Mouse (Mus musculus): Measurements from ENCODE around the gene Gss. TPM values are rescaled to one million over a fixed set of nuclear protein-coding genes. Genes with fewer than 3 reads are reported as not detected.

The Gss gene
- polyA plus RNA-seq, 1 experiment from 2014 or later, result 18.1 TPM

DNA sequence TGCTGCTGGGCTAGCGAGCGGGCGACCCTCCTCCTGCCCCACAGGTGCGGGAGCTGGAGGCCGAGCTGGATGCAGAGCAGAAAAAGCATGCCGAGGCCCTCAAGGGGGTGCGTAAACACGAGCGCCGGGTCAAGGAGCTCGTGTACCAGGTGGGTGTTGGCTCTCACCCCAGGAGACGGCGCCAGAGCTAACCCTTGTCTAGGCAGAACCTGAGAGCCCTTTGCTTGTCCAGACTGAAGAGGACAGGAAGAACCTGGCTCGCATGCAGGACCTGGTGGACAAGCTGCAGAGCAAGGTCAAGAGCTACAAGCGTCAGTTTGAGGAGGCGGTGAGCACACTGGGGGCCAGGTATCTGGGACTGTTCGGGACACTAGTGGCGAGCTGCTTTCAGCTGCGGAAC is 40.5 kb upstream of the Gss start:
- H3K4me2 ChIP-seq (ENCODE audit: low read depth, low read length, severe bottlenecking), result no peak overlapping the region
- H3K9me3 ChIP-seq (ENCODE audit: control insufficient read depth, low read length), result no peaks in the 10 kb centered on the region
- H3K4me3 ChIP-seq (ENCODE audit: low read depth, low read length), result no peak overlapping the region
- WGBS, result 69% methylated on average over 19 of the region's 19 CpGs
- H3K27ac ChIP-seq (ENCODE audit: low read depth, low read length), result no peak overlapping the region
- H3K9ac ChIP-seq (ENCODE audit: low read length), result no peak overlapping the region
- no peak for ATAC-seq (replicated peaks; ENCODE audit: low FRiP score)
- no peaks in the 10 kb centered on the region; the same call in 1 of the 2 replicates for H3K36me3 ChIP-seq (ENCODE audit: control insufficient read depth, insufficient read depth, low read length)
- H3K4me1 ChIP-seq (replicated peaks; ENCODE audit: control insufficient read depth, insufficient read depth, low read length), result peaks cover 4% of the 10 kb centered on the region; the same call in 1 of the 2 replicates
- H3K27me3 ChIP-seq (ENCODE audit: control insufficient read depth, insufficient read depth, low read length), result peaks cover 47% of the 10 kb centered on the region
- no peak for DNase-seq (ENCODE audit: low spot score)

DNA sequence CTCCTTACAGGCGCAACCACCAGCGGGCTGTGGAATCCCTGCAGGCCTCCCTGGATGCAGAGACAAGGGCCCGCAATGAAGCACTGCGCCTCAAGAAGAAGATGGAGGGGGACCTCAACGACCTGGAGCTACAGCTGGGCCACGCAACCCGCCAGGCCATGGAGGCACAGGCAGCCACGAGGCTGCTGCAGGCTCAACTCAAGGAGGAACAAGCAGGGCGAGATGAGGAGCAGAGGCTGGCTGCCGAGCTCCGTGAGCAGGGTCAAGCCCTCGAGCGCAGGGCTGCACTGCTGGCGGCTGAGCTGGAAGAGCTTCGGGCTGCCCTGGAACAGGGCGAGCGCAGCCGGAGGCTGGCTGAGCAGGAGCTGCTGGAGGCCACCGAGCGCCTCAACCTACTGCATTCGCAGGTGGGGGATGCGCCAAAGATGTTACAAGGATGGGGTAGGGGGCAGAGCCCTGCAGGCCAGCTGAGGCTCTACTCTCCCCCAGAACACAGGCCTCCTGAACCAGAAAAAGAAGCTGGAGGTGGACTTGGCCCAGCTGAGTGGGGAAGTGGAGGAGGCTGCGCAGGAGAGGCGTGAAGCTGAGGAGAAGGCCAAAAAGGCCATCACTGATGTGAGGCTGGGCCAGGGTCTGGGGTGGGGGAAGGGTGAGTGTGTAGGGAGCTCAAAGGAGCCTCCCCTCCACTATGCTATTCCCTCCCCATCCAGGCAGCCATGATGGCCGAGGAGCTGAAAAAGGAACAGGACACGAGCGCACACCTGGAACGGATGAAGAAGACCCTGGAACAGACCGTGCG is 39.7 kb upstream of the Gss start:
- ATAC-seq (replicated peaks; ENCODE audit: low FRiP score) (no peak), DNase-seq (ENCODE audit: low spot score) (no peak)
- Histone ChIP-seq H3K9ac (ENCODE audit: low read length) (no peak overlapping the region), H3K4me2 (ENCODE audit: low read depth, low read length, severe bottlenecking) (no peak overlapping the region), H3K4me1 (replicated peaks; ENCODE audit: control insufficient read depth, insufficient read depth, low read length) (peaks cover 4% of the 10 kb centered on the region; the same call in 1 of the 2 replicates), H3K4me3 (ENCODE audit: low read depth, low read length) (no peak overlapping the region), H3K27ac (ENCODE audit: low read depth, low read length) (no peak overlapping the region), H3K9me3 (ENCODE audit: control insufficient read depth, low read length) (no peaks in the 10 kb centered on the region), H3K27me3 (ENCODE audit: control insufficient read depth, insufficient read depth, low read length) (peaks cover 55% of the 10 kb centered on the region), H3K36me3 (ENCODE audit: control insufficient read depth, insufficient read depth, low read length) (no peaks in the 10 kb centered on the region; the same call in 1 of the 2 replicates)
- WGBS, result 67% methylated on average over 30 of the region's 30 CpGs

DNA sequence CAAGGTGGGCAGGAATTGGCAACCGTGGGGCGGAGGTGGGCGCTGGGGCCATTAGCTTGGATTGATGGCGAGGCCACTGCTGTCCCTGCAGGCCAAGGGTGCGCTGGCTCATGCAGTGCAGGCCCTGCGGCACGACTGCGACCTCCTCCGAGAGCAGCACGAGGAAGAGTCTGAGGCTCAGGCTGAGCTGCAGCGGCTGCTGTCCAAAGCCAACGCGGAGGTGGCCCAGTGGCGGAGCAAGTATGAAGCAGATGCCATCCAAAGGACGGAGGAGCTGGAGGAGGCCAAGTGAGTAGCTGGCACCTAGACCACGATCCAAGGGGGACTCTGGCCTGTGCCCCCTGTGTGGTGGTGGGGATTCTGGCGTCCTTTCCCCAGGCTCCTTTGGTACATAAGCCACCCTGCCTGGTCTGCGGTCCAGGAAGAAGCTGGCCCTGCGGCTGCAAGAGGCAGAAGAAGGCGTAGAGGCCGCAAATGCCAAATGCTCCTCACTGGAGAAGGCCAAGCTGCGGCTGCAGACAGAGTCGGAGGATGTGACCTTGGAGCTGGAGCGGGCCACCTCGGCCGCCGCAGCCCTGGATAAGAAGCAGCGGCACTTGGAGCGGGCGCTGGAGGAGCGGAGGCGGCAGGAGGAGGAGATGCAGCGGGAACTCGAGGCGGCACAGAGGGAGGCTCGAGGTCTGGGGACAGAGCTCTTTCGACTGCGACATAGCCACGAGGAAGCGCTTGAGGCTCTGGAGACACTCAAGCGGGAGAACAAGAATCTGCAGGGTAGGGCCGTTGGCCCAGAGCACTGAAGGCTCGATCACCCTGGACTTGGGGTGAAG is 38.2 kb upstream of the Gss start:
- no peaks in the 10 kb centered on the region for H3K9me3 ChIP-seq (ENCODE audit: control insufficient read depth, low read length)
- no peak overlapping the region for H3K4me3 ChIP-seq (ENCODE audit: low read depth, low read length)
- ATAC-seq (replicated peaks; ENCODE audit: low FRiP score) (no peak), DNase-seq (ENCODE audit: low spot score) (no peak)
- no peaks in the 10 kb centered on the region; the same call in 1 of the 2 replicates for H3K36me3 ChIP-seq (ENCODE audit: control insufficient read depth, insufficient read depth, low read length)
- H3K27me3 ChIP-seq (ENCODE audit: control insufficient read depth, insufficient read depth, low read length), result peaks cover 57% of the 10 kb centered on the region
- WGBS, result 14% methylated on average over 43 of the region's 43 CpGs
- H3K4me2 ChIP-seq (ENCODE audit: low read depth, low read length, severe bottlenecking), result no peak overlapping the region
- H3K9ac ChIP-seq (ENCODE audit: low read length), result no peak overlapping the region
- no peak overlapping the region for H3K27ac ChIP-seq (ENCODE audit: low read depth, low read length)
- H3K4me1 ChIP-seq (replicated peaks; ENCODE audit: control insufficient read depth, insufficient read depth, low read length), result peaks cover 4% of the 10 kb centered on the region; the same call in 1 of the 2 replicates

DNA sequence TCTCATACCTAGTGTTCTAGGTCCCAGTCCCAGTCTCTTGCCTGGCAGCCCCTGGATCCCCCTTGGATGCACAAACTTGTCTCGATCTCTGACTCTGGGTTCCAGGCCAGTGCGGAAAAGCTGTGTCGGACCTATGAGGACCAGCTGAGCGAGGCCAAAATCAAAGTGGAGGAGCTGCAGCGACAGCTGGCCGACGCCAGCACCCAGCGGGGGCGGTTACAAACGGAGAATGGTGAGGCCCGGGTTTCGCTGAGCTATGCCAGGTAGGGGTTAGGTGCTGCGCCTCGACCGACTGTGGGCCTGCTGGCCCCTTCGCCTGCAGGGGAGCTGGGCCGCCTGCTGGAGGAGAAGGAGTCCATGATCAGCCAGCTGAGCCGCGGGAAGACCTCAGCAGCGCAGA is 37.5 kb upstream of the Gss start:
- peaks cover 4% of the 10 kb centered on the region; the same call in 1 of the 2 replicates for H3K4me1 ChIP-seq (replicated peaks; ENCODE audit: control insufficient read depth, insufficient read depth, low read length)
- ATAC-seq (replicated peaks; ENCODE audit: low FRiP score) (no peak), DNase-seq (ENCODE audit: low spot score) (no peak)
- no peak overlapping the region for H3K4me3 ChIP-seq (ENCODE audit: low read depth, low read length)
- no peaks in the 10 kb centered on the region; the same call in 1 of the 2 replicates for H3K36me3 ChIP-seq (ENCODE audit: control insufficient read depth, insufficient read depth, low read length)
- H3K9me3 ChIP-seq (ENCODE audit: control insufficient read depth, low read length), result no peaks in the 10 kb centered on the region
- H3K4me2 ChIP-seq (ENCODE audit: low read depth, low read length, severe bottlenecking), result no peak overlapping the region
- 14% methylated on average over 20 of the region's 20 CpGs for WGBS
- H3K9ac ChIP-seq (ENCODE audit: low read length), result no peak overlapping the region
- no peak overlapping the region for H3K27ac ChIP-seq (ENCODE audit: low read depth, low read length)
- H3K27me3 ChIP-seq (ENCODE audit: control insufficient read depth, insufficient read depth, low read length), result peaks cover 57% of the 10 kb centered on the region

DNA sequence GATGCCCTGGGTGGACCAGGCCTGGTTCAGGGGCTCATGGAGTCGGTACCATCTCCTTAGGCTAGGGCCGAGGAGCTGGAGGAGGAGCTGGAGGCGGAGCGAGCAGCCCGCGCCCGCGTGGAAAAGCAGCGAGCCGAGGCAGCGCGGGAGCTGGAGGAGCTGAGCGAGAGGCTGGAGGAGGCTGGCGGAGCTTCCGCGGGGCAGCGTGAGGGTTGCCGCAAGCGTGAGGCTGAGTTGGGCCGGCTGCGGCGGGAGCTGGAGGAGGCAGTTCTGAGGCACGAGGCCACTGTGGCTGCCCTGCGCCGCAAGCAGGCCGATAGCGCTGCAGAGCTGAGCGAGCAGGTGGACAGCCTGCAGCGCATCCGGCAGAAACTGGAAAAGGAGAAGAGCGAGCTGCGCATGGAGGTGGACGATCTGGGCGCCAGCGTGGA is 36.6 kb upstream of the Gss start:
- no peak overlapping the region for H3K27ac ChIP-seq (ENCODE audit: low read depth, low read length)
- H3K36me3 ChIP-seq (ENCODE audit: control insufficient read depth, insufficient read depth, low read length), result no peaks in the 10 kb centered on the region
- peaks cover 4% of the 10 kb centered on the region; the same call in 1 of the 2 replicates for H3K4me1 ChIP-seq (replicated peaks; ENCODE audit: control insufficient read depth, insufficient read depth, low read length)

DNA sequence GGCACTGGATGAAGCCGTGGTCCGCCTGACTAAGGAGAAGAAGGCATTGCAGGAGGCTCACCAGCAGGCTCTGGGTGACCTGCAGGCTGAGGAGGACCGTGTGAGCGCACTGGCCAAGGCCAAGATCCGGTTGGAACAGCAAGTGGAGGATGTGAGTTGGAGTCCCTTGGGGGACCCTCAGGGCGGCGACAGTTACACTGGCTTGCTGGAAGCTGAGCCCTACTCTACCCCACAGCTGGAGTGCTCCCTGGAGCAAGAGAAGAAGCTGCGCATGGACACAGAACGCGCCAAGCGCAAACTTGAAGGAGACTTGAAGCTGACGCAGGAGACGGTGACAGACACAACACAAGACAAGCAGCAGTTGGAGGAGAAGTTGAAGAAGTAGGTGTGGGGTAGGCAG is 35.9 kb upstream of the Gss start:
- Histone ChIP-seq H3K27ac (ENCODE audit: low read depth, low read length) (no peak overlapping the region), H3K27me3 (ENCODE audit: control insufficient read depth, insufficient read depth, low read length) (peaks cover 57% of the 10 kb centered on the region), H3K9ac (ENCODE audit: low read length) (no peak overlapping the region), H3K4me2 (ENCODE audit: low read depth, low read length, severe bottlenecking) (no peak overlapping the region), H3K9me3 (ENCODE audit: control insufficient read depth, low read length) (no peaks in the 10 kb centered on the region), H3K4me1 (replicated peaks; ENCODE audit: control insufficient read depth, insufficient read depth, low read length) (peaks cover 4% of the 10 kb centered on the region; the same call in 1 of the 2 replicates), H3K36me3 (ENCODE audit: control insufficient read depth, insufficient read depth, low read length) (no peaks in the 10 kb centered on the region), H3K4me3 (ENCODE audit: low read depth, low read length) (no peak overlapping the region)
- DNase-seq (ENCODE audit: low spot score), result no peak
- ATAC-seq (replicated peaks; ENCODE audit: low FRiP score), result no peak
- WGBS, result 80% methylated on average over 13 of the region's 13 CpGs

More for the DNA sequence above, 36.6 kb upstream of the Gss start:
- DNase-seq (ENCODE audit: low spot score), result peak; percentile 74
- Histone ChIP-seq H3K9ac (ENCODE audit: low read length) (peak overlapping the region; percentile 61), H3K4me2 (ENCODE audit: low read depth, low read length, severe bottlenecking) (peak overlapping the region; percentile 60), H3K27me3 (ENCODE audit: control insufficient read depth, insufficient read depth, low read length) (peaks cover 57% of the 10 kb centered on the region), H3K4me3 (ENCODE audit: low read depth, low read length) (peak overlapping the region; percentile 29), H3K9me3 (ENCODE audit: control insufficient read depth, low read length) (no peaks in the 10 kb centered on the region)
- peak; percentile 31; the same call in 1 of the 2 replicates for ATAC-seq (replicated peaks; ENCODE audit: low FRiP score)
- WGBS, result 1% methylated on average over 35 of the region's 35 CpGs

DNA sequence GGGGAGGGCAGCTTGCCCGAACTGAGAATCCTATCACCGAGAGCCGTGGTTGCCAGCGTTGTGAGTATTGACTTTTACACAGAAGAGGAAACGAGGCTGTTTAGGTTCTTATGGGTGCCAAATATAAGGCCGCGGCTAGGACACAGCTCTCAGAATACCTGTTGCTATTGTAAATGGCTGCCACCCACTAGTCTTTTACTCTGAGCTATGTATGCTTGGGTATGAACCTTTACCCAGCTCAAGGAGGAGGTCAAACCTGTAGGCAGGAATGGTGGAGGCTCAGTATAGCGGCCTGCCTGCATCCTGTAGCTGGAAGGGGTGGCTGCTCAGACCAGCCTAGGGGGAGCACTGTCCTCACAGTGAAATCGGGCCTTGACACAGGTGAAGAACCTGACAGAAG is 35.5 kb upstream of the Gss start:
- Histone ChIP-seq H3K9ac (ENCODE audit: low read length) (no peak overlapping the region), H3K36me3 (ENCODE audit: control insufficient read depth, insufficient read depth, low read length) (no peaks in the 10 kb centered on the region), H3K27ac (ENCODE audit: low read depth, low read length) (no peak overlapping the region), H3K27me3 (ENCODE audit: control insufficient read depth, insufficient read depth, low read length) (peaks cover 57% of the 10 kb centered on the region), H3K4me1 (replicated peaks; ENCODE audit: control insufficient read depth, insufficient read depth, low read length) (peaks cover 4% of the 10 kb centered on the region; the same call in 1 of the 2 replicates), H3K9me3 (ENCODE audit: control insufficient read depth, low read length) (no peaks in the 10 kb centered on the region), H3K4me2 (ENCODE audit: low read depth, low read length, severe bottlenecking) (no peak overlapping the region), H3K4me3 (ENCODE audit: low read depth, low read length) (no peak overlapping the region)
- DNase-seq (ENCODE audit: low spot score), result no peak
- ATAC-seq (replicated peaks; ENCODE audit: low FRiP score), result no peak
- WGBS, result 83% methylated on average over 9 of the region's 9 CpGs

DNA sequence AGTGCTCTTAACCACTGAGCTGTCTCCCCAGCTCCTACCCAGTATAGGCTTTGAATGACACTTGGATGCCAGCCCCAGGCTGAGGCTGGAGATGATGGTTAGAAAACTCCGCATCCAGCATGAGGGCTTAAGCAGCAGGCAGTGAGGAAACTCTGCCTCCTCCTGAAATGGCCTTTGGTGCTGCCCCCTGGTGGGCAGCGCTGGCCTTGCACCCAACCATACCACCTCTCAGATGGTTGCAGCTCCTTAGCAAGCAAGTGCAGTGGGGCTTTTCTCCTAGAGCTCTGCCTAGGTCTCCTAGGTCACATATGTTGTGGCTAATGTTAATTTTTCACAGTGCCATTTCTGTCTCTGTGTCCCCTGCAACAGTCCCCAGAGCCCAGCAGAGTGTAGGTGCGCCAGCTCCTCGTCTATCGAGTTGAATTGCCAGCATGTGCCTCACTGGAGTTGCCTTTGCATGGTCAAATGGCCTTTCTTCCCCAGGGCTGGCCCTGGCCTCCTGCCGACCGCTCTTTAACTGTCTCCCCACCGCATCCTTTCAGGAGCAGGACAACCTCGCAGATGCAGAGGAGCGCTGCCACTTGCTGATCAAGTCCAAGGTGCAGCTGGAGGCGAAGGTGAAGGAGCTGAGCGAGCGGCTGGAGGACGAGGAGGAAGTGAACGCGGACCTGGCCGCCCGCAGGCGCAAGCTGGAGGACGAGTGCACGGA is 34.6 kb upstream of the Gss start:
- no peaks in the 10 kb centered on the region for H3K36me3 ChIP-seq (ENCODE audit: control insufficient read depth, insufficient read depth, low read length)
- peaks cover 49% of the 10 kb centered on the region for H3K27me3 ChIP-seq (ENCODE audit: control insufficient read depth, insufficient read depth, low read length)
- H3K4me2 ChIP-seq (ENCODE audit: low read depth, low read length, severe bottlenecking), result no peak overlapping the region
- H3K27ac ChIP-seq (ENCODE audit: low read depth, low read length), result no peak overlapping the region
- H3K9me3 ChIP-seq (ENCODE audit: control insufficient read depth, low read length), result no peaks in the 10 kb centered on the region
- peak; percentile 89 for DNase-seq (ENCODE audit: low spot score)
- no peak overlapping the region for H3K9ac ChIP-seq (ENCODE audit: low read length)
- H3K4me1 ChIP-seq (replicated peaks; ENCODE audit: control insufficient read depth, insufficient read depth, low read length), result peaks cover 4% of the 10 kb centered on the region; the same call in 1 of the 2 replicates
- ATAC-seq (replicated peaks; ENCODE audit: low FRiP score), result no peak
- 40% methylated on average over 21 of the region's 21 CpGs for WGBS
- no peak overlapping the region for H3K4me3 ChIP-seq (ENCODE audit: low read depth, low read length)
